Mouse (Mus musculus) embryonic fibroblast, embryonic 13.5 days (primary cell): ENCODE results near the gene Zbtb34.

Experiments
- CTCF ChIP-seq: IDR thresholded peaks from 2 replicates; pipeline ENCODE4 v1.5.1; 2011; ENCODE audit warnings: mild to moderate bottlenecking, control low read depth, low read length, moderate library complexity, borderline replicate concordance; ENCODE audit not compliant: insufficient read depth
- POLR2A ChIP-seq: IDR thresholded peaks from 2 replicates; pipeline ENCODE4 v1.6.1; 2011; ENCODE audit warnings: low read depth, mild to moderate bottlenecking, control low read depth, low read length, moderate library complexity

DNA sequence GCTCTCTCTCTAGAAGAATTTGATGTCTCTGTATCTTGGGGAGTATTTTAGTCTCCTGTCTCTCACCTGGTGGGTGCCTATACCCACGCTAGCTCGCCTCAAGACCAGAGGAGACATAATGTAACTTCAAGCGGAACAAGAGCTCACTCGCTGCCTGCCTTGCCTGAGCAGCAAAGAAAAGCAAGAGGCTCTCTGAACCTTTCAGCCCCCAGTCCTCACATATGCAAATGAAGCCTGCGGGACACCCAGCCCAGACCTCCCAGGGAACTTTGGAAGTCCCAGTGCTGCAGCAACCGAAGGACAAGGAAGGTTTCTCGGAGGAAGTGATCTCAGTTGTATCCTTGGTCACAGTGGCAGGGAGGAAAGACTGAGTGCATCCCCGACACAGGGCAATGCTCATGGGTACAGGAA is 8.4 kb upstream of the Zbtb34 start:
- TF ChIP-seq CTCF: no peak
- TF ChIP-seq POLR2A: no peak
